Mouse (Mus musculus): ENCODE measurements at regions not wholly inside any gene's neighbourhood (a gene's known extent, or its start where the extent isn't known, plus 50 kb on each side); places are given as distances from the start of the nearest gene placed in this dataset.

DNA sequence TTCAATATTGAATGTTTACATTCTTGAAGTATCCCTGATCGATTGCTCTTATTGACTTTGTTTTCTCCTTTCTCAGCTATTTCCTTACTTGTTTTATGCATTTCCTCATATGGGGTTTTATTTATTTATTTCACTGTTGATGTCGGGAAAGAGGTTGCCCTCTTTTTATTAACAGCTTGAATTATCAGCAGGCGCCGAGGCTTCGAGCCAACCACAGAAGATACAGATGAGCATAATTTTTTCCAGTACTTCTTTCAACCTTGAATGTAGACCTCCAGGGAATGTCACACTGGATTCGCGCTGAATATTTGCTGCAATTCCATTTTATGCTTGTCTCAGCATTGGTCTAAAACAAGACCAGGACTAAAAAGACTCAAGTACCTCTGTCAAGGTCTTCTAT lies 183.4 kb upstream of the Cntn6 start:
- H3K27ac ChIP-seq: no peak overlapping the region

DNA sequence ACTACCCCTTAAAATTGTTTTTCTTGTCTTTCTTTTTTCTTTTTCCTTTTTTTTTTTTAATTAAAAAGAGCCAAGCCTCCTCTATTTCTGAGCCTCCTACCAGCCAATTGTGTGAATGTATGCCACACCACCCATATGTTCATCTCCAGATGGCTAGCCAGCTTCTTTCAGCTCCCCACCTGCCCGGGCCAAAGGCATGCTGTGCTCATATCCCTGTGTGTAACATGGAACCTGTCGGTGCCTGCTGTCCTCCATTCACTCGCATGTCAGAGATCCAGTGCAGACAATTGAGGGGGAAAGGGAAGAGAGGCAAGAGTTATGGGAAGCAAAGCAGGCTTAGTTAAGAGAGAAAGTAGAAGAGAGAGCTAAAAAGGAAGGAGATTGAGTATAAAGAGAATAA lies 179.6 kb upstream of the Cntn6 start:
- Histone ChIP-seq H3K9me3 (replicated peaks) (no peaks in the 10 kb centered on the region), H3K27ac (no peak overlapping the region), H3K4me1 (no peaks in the 10 kb centered on the region), H3K36me3 (no peaks in the 10 kb centered on the region), H3K4me3 (no peak overlapping the region), H3K27me3 (no peaks in the 10 kb centered on the region), H3K4me2 (replicated peaks) (no peak overlapping the region), H3K9ac (no peak overlapping the region)
- 0 out of 2 replicates have a peak, but pooled peaks have one; percentile 69 for ATAC-seq (ENCODE audit: low FRiP score)
- WGBS: 34% methylated on average over 3 of the region's 3 CpGs

More for the DNA sequence above, 183.4 kb upstream of the Cntn6 start:
- 85% methylated on average over 7 of the region's 7 CpGs for WGBS
- no peak overlapping the region for H3K4me3 ChIP-seq
- no peaks in the 10 kb centered on the region for H3K27me3 ChIP-seq
- no peak overlapping the region for H3K4me2 ChIP-seq (replicated peaks)
- no peak for ATAC-seq (ENCODE audit: low FRiP score)
- no peaks in the 10 kb centered on the region for H3K4me1 ChIP-seq
- no peaks in the 10 kb centered on the region for H3K9me3 ChIP-seq (replicated peaks)
- no peak overlapping the region for H3K9ac ChIP-seq
- H3K36me3 ChIP-seq: no peaks in the 10 kb centered on the region

DNA sequence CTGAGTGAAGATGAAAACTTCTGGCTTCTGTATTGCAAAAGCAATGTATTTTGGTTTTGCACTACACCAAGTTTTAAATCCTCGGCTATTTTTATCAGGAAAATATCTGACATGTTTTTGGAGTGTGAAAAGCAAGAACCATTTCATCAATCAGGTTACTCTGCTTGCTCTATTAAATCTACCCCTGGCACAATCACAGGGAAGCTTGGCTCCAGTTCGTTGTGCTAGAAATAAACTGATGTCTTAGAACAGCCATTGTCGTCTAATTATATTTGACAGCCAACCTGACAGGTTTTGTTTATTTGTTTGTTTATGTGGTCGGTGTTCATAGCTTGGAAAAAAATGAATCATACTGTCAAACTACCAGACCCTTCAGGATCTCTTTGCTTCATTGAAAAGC lies 174.1 kb upstream of the Cntn6 start:
- Histone ChIP-seq H3K4me1 (no peaks in the 10 kb centered on the region), H3K4me2 (replicated peaks) (no peak overlapping the region), H3K27me3 (no peaks in the 10 kb centered on the region), H3K9me3 (replicated peaks) (no peaks in the 10 kb centered on the region), H3K9ac (no peak overlapping the region), H3K27ac (no peak overlapping the region), H3K4me3 (no peak overlapping the region), H3K36me3 (no peaks in the 10 kb centered on the region)
- ATAC-seq (ENCODE audit: low FRiP score): no peak
- 85% methylated on average over 4 of the region's 4 CpGs for WGBS

DNA sequence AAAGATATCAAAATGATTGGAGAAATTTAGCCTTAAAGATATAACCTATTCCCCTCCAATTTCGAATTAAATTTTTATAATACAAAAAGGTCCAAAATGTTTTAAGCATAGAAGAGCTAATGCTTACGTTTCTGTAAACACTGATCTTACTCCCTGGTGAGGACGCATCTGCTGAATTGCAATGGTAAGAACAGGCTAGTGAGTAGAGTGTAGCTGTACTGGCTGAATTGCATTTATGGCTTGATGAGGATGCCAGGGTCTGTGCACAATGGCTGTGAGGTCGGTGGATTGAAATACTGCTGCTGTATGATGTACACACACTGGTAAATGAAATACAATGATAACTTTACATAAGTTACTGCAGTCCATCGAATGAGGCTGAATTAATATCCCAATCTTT lies 170.4 kb upstream of the Cntn6 start:
- H3K4me1 ChIP-seq: no peaks in the 10 kb centered on the region
- no peak overlapping the region for H3K4me3 ChIP-seq
- no peak for ATAC-seq (ENCODE audit: low FRiP score)
- no peaks in the 10 kb centered on the region for H3K27me3 ChIP-seq
- no peaks in the 10 kb centered on the region for H3K9me3 ChIP-seq (replicated peaks)
- 88% methylated on average over 5 of the region's 5 CpGs for WGBS
- no peak overlapping the region for H3K4me2 ChIP-seq (replicated peaks)
- H3K27ac ChIP-seq: no peak overlapping the region
- H3K9ac ChIP-seq: no peak overlapping the region
- no peaks in the 10 kb centered on the region for H3K36me3 ChIP-seq

DNA sequence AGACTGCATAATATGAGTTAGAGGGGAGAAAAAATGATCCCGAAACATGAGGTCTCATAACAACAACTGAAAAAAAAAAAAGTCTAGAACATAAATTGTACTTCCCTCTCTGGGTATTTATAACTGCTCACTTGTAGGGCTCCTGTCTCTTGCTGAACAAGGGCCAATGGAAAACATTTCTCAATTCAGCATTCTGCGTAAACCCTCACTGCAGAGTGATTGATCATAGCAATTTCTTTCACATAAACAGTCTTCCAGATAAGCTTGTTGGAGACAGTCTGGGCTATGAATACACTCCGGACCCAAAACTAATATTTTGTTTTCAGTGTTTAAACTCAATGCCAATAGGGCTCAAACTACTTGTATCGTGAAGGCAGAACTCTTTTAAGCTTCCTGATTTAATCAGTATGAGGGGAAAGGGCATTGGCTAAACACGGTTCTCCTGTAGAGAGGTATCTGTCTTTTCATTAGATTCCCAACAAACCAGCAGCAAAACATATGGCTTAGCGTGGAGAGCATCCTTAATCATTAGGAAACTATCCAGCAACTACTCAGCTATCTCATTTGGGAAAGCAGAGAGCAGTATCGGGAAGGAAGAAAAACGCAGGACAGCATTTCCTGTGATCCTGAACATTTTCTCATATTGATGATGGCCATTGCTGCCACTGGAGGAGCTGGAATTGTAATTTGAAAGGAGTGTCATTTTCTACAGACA lies 153.3 kb upstream of the Cntn6 start:
- H3K4me1 ChIP-seq: no peaks in the 10 kb centered on the region
- 82% methylated on average over 8 of the region's 8 CpGs for WGBS
- H3K27me3 ChIP-seq: no peaks in the 10 kb centered on the region
- no peak overlapping the region for H3K27ac ChIP-seq
- no peaks in the 10 kb centered on the region for H3K36me3 ChIP-seq
- no peaks in the 10 kb centered on the region for H3K9me3 ChIP-seq (replicated peaks)
- H3K9ac ChIP-seq: no peak overlapping the region
- H3K4me3 ChIP-seq: no peak overlapping the region
- no peak for ATAC-seq (ENCODE audit: low FRiP score)
- H3K4me2 ChIP-seq (replicated peaks): no peak overlapping the region

DNA sequence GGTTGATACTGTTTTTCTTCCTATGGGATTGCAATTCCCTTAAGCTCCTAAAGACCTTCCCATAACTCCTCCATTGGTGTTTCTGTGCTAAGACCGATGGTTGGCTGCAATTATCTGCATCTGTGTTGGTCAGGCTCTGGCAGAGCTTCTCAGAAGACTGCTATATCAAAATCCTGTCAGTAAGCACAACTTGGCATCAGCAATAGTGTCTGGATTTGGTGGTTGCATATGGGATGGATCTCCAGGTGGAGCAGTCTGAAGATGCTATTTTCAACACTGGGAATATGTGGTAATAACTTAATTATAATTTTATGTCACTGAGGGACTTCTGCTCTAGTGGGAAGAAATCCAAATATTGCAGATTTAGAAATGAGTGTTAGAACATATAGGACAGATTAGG lies 148.6 kb upstream of the Cntn6 start:
- no peak for ATAC-seq (ENCODE audit: low FRiP score)
- no peaks in the 10 kb centered on the region for H3K9me3 ChIP-seq (replicated peaks)
- no peaks in the 10 kb centered on the region for H3K4me1 ChIP-seq

More for the DNA sequence above, 148.6 kb upstream of the Cntn6 start:
- no peak overlapping the region for H3K4me2 ChIP-seq (replicated peaks)
- H3K27ac ChIP-seq: no peak overlapping the region
- no peaks in the 10 kb centered on the region for H3K27me3 ChIP-seq
- H3K4me3 ChIP-seq: no peak overlapping the region
- 88% methylated on average over 1 of the region's 1 CpGs for WGBS
- H3K36me3 ChIP-seq: no peaks in the 10 kb centered on the region
- H3K9ac ChIP-seq: no peak overlapping the region

Data from hindbrain, embryonic 12.5 days (tissue).